Mouse (Mus musculus): ENCODE measurements around the gene Maats1. TPM values are rescaled to one million over a fixed set of nuclear protein-coding genes. Genes with fewer than 3 reads are reported as not detected.

The Maats1 gene
- polyA plus RNA-seq, 1 experiment from 2014 or later, result 2.0 TPM

DNA sequence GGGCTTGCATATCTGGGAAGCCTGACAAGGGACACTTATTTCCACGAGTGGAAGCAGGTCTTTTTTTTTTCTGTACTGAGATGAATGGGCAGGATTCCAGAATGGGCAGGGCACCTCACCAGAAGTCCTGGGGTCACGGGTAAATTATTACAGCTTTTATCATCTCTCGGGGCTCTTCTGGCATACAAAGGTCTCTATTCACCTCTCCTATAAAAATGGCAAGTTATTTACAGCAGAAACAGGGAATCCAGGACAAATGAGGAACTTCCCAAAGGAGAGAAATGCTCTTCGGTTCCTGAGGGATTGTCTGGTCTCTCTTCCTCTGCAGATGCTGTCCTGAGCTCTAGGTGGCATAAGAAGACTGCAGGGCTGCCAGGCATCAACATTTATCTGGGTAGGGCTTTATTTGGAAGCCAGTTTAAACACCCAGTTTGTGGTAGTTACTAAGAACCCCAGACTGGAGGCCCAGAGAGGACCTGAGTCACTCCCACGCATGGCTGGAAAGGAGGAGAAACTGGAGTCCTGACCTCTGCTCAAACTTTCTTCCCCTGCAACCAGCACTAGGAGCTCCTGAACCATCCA lies 46.5 kb downstream of the Maats1 start:
- H3K4me1 ChIP-seq (replicated peaks), result no peaks in the 10 kb centered on the region
- H3K4me3 ChIP-seq, result no peak overlapping the region
- no peaks in the 10 kb centered on the region for H3K27me3 ChIP-seq (ENCODE audit: insufficient read depth, poor library complexity, severe bottlenecking)
- no peak for DNase-seq (ENCODE audit: low spot score)
- H3K36me3 ChIP-seq, result no peaks in the 10 kb centered on the region
- no peaks in the 10 kb centered on the region for H3K9me3 ChIP-seq
- WGBS, result 61% methylated on average over 5 of the region's 5 CpGs
- H3K27ac ChIP-seq, result no peak overlapping the region

GRCm38 (mm10) chr16:38294685-38295348 lies 47.1 kb downstream of the Maats1 start, which contains the start of gene Nr1i2:
TSS of gene Nr1i2 (minus strand) at chr16:38294824.
- no peaks in the 10 kb centered on the region for H3K9me3 ChIP-seq
- H3K27me3 ChIP-seq (ENCODE audit: insufficient read depth, poor library complexity, severe bottlenecking), result no peaks in the 10 kb centered on the region
- no peak within 1 kb of the TSS for H3K4me3 ChIP-seq
- H3K4me1 ChIP-seq (replicated peaks), result no peaks in the 10 kb centered on the region
- no peak for DNase-seq (ENCODE audit: low spot score)
- H3K36me3 ChIP-seq, result no peaks in the 10 kb centered on the region
- WGBS, result 72% methylated on average over 7 of the region's 7 CpGs
- H3K27ac ChIP-seq, result no peak within 1 kb of the TSS

DNA sequence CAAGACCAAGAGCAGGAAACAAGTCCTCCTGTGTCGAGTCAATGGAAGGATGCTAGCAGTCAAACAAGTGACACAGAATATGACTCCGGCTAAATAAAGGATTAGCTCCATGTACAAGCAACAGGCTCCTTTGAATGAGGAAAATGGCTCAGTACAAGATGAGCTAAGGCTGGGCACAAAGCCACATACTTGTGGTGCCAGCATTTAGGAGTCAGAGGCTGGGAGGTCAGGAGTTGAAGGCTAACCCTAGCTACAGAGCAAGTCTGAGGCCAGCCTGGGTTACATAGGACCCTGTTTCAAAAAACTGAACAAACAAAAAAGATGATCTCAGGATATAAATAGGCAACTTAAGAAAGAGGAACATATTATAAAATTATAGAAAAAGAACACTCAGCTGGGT lies 51.8 kb downstream of the Maats1 start:
- H3K4me1 ChIP-seq (replicated peaks), result peaks cover 17% of the 10 kb centered on the region
- no peak overlapping the region for H3K27ac ChIP-seq
- H3K9me3 ChIP-seq, result no peaks in the 10 kb centered on the region
- no peaks in the 10 kb centered on the region for H3K36me3 ChIP-seq
- H3K27me3 ChIP-seq (ENCODE audit: insufficient read depth, poor library complexity, severe bottlenecking), result no peaks in the 10 kb centered on the region
- no peak overlapping the region for H3K4me3 ChIP-seq
- WGBS, result 92% methylated on average over 2 of the region's 2 CpGs
- DNase-seq (ENCODE audit: low spot score), result no peak

DNA sequence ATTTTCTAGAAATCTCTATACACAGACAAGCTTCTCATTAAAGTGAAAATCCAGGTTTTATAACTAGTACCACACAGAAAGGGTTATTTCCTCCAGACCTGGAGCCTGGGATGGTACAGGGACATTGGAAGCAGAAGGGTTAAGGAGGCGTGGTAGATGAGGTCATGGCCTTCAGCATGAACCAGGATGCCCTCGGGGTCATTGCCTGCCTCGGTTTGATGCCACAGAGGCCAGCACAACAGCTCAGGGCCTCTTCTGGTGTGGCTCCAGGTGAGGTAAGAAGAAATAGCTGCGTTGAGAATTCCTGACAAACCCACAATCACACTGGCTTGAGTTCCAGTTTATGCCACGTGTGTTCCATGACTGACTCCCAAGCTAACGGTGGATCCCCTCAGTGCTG lies 53.1 kb downstream of the Maats1 start:
- peaks cover 22% of the 10 kb centered on the region for H3K4me1 ChIP-seq (replicated peaks)
- no peak for DNase-seq (ENCODE audit: low spot score)

DNA sequence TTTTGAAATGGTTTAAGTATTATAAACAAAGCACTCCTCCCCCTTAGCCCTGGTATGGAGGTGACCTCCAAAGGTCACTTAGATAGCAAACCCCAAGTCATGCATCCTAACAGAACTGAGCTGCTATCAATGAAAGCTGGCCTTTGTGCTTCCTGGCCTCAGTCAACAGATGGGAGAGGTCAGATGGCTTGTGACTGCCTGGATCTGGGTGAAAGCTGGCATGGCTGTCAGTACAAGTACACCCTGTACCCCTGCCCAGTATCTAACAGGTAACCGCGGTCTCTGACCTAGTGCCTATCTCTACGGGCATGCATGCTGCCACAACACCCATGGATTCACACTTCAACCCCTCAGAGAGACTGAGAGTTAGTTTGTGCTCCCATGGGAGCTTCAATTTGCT lies 54.2 kb downstream of the Maats1 start:
- H3K4me3 ChIP-seq, result no peak overlapping the region
- H3K36me3 ChIP-seq, result no peaks in the 10 kb centered on the region
- no peak overlapping the region for H3K27ac ChIP-seq
- H3K4me1 ChIP-seq (replicated peaks), result peaks cover 33% of the 10 kb centered on the region
- WGBS, result 92% methylated on average over 3 of the region's 3 CpGs
- H3K27me3 ChIP-seq (ENCODE audit: insufficient read depth, poor library complexity, severe bottlenecking), result no peaks in the 10 kb centered on the region
- H3K9me3 ChIP-seq, result no peaks in the 10 kb centered on the region
- DNase-seq (ENCODE audit: low spot score), result no peak

More for the DNA sequence above, 53.1 kb downstream of the Maats1 start:
- Histone ChIP-seq H3K9me3 (no peaks in the 10 kb centered on the region), H3K27me3 (ENCODE audit: insufficient read depth, poor library complexity, severe bottlenecking) (no peaks in the 10 kb centered on the region), H3K36me3 (no peaks in the 10 kb centered on the region), H3K27ac (no peak overlapping the region), H3K4me3 (no peak overlapping the region)
- 29% methylated on average over 6 of the region's 6 CpGs for WGBS

- DNase-seq (ENCODE audit: low spot score), result no peak
- H3K27ac ChIP-seq, result no peak overlapping the region
- no peaks in the 10 kb centered on the region for H3K9me3 ChIP-seq
- 79% methylated on average over 6 of the region's 6 CpGs for WGBS
- no peak overlapping the region for H3K4me3 ChIP-seq
- peaks cover 34% of the 10 kb centered on the region for H3K4me1 ChIP-seq (replicated peaks)
- H3K27me3 ChIP-seq (ENCODE audit: insufficient read depth, poor library complexity, severe bottlenecking), result no peaks in the 10 kb centered on the region
- no peaks in the 10 kb centered on the region for H3K36me3 ChIP-seq
Observed at GRCm38 (mm10) chr16:38287357-38287756, 54.6 kb downstream of the Maats1 start.

DNA sequence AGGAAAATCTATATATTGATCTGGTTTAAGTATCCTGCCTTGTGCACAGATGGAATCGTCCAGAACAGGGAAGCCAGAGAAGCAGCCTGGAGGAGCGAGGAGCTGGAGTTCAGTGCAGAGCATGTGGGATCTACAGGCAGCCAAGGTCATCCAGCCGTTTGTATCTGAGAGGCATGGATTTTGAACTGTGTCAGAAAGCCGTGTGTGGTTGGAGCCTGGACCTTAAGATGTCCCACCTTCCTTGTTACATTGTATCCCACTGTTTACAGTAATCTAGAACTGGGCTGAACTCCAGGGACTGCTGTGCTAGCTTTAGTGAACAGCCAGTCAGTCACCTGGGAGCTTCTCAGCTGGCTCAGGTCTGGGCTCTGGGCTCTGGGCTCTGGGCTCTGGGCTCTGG lies 55.4 kb downstream of the Maats1 start:
- DNase-seq (ENCODE audit: low spot score), result no peak
- WGBS, result 77% methylated on average over 4 of the region's 4 CpGs
- H3K4me1 ChIP-seq (replicated peaks), result peaks cover 35% of the 10 kb centered on the region
- no peaks in the 10 kb centered on the region for H3K36me3 ChIP-seq
- H3K9me3 ChIP-seq, result no peaks in the 10 kb centered on the region
- no peak overlapping the region for H3K4me3 ChIP-seq
- no peaks in the 10 kb centered on the region for H3K27me3 ChIP-seq (ENCODE audit: insufficient read depth, poor library complexity, severe bottlenecking)
- no peak overlapping the region for H3K27ac ChIP-seq

GRCm38 (mm10) chr16:38285801-38286200 lies 56.1 kb downstream of the Maats1 start:
- Histone ChIP-seq H3K4me3 (no peak overlapping the region), H3K9me3 (no peaks in the 10 kb centered on the region), H3K4me1 (replicated peaks) (peaks cover 35% of the 10 kb centered on the region), H3K27ac (no peak overlapping the region), H3K36me3 (no peaks in the 10 kb centered on the region), H3K27me3 (ENCODE audit: insufficient read depth, poor library complexity, severe bottlenecking) (no peaks in the 10 kb centered on the region)
- WGBS, result 85% methylated on average over 7 of the region's 7 CpGs
- no peak for DNase-seq (ENCODE audit: low spot score)

GRCm38 (mm10) chr16:38283300-38283699 lies 58.6 kb downstream of the Maats1 start:
- peak overlapping the region; percentile 69 for H3K27ac ChIP-seq

GRCm38 (mm10) chr16:38282559-38283160 lies 59.3 kb downstream of the Maats1 start:
- 85% methylated on average over 7 of the region's 7 CpGs for WGBS
- Histone ChIP-seq H3K27ac (peak overlapping the region; percentile 69; the same call in 1 of the 2 replicates), H3K9me3 (no peaks in the 10 kb centered on the region), H3K4me1 (replicated peaks) (peaks cover 19% of the 10 kb centered on the region), H3K36me3 (no peaks in the 10 kb centered on the region), H3K27me3 (ENCODE audit: insufficient read depth, poor library complexity, severe bottlenecking) (no peaks in the 10 kb centered on the region), H3K4me3 (no peak overlapping the region)
- no peak for DNase-seq (ENCODE audit: low spot score)

More at GRCm38 (mm10) chr16:38283300-38283699, 58.6 kb downstream of the Maats1 start:
- Histone ChIP-seq H3K36me3 (no peaks in the 10 kb centered on the region), H3K4me1 (replicated peaks) (peaks cover 25% of the 10 kb centered on the region), H3K27me3 (ENCODE audit: insufficient read depth, poor library complexity, severe bottlenecking) (no peaks in the 10 kb centered on the region), H3K9me3 (no peaks in the 10 kb centered on the region), H3K4me3 (no peak overlapping the region)
- no peak for DNase-seq (ENCODE audit: low spot score)
- 49% methylated on average over 3 of the region's 3 CpGs for WGBS

DNA sequence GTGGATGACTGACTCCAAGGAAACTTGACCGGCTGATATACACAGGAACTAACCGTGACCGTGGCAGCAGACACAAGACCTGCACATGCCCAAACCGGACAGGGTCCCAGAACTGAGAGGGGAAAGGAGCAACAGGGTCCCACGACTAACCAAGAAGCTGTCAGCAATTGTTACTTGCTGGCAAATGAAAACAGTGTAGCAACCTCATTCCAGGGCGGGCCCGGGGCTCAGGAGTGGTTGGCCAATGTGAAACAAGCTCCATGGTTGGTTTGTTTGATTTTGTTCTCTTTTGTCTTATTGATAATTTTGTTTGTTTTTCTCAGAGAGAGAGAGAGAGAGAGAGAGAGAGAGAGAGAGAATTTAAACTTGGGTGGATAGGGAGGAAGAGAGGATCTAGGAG lies 61.0 kb downstream of the Maats1 start:
- WGBS, result 86% methylated on average over 7 of the region's 7 CpGs
- no peak for DNase-seq (ENCODE audit: low spot score)
- Histone ChIP-seq H3K36me3 (no peaks in the 10 kb centered on the region), H3K4me1 (replicated peaks) (peaks cover 18% of the 10 kb centered on the region), H3K9me3 (no peaks in the 10 kb centered on the region), H3K4me3 (no peak overlapping the region), H3K27me3 (ENCODE audit: insufficient read depth, poor library complexity, severe bottlenecking) (no peaks in the 10 kb centered on the region), H3K27ac (no peak overlapping the region)

- no peak for DNase-seq (ENCODE audit: low spot score)
- Histone ChIP-seq H3K36me3 (no peaks in the 10 kb centered on the region), H3K4me1 (replicated peaks) (peaks cover 18% of the 10 kb centered on the region), H3K27ac (no peak overlapping the region), H3K9me3 (no peaks in the 10 kb centered on the region), H3K27me3 (ENCODE audit: insufficient read depth, poor library complexity, severe bottlenecking) (no peaks in the 10 kb centered on the region), H3K4me3 (no peak overlapping the region)
- 94% methylated on average over 5 of the region's 5 CpGs for WGBS
Observed at GRCm38 (mm10) chr16:38279794-38280193, 62.1 kb downstream of the Maats1 start.

DNA sequence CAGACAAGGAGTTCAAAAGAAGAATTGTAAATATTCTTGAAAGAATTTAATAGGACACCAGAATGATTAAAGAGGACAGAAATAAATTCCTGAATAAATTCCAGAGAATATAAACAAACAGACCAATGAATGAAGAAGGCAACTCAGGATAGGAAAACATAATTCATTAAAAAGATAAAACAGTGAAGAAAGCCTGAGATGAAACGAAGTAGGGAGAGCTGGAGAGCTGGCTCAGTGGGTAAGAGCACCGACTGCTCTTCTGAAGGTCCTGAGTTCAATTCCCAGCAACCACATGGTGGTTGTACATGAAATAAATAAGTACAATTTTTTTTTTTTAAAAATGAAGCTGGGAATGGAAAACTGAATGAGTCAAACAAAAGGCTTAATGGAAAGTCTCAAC lies 67.2 kb downstream of the Maats1 start:
- H3K4me3 ChIP-seq, result no peak overlapping the region
- H3K4me1 ChIP-seq (replicated peaks), result peaks cover 12% of the 10 kb centered on the region
- no peaks in the 10 kb centered on the region for H3K9me3 ChIP-seq
- H3K27ac ChIP-seq, result no peak overlapping the region
- no peak for DNase-seq (ENCODE audit: low spot score)
- WGBS, result 82% methylated on average over 2 of the region's 2 CpGs
- H3K27me3 ChIP-seq (ENCODE audit: insufficient read depth, poor library complexity, severe bottlenecking), result no peaks in the 10 kb centered on the region
- H3K36me3 ChIP-seq, result no peaks in the 10 kb centered on the region

Measured in hindbrain, embryonic 10.5 days (tissue).